Mouse (Mus musculus): ENCODE measurements around the gene Tjp2.
A peak's percentile ranks its signal among the peaks of the same experiment; 100 is the strongest.
"Not testable (repeated sequence)": the region's sequence is repeated elsewhere in the genome, so short reads cannot be mapped to it uniquely, and the experiment has no call there.

Gene Tjp2

DNA sequence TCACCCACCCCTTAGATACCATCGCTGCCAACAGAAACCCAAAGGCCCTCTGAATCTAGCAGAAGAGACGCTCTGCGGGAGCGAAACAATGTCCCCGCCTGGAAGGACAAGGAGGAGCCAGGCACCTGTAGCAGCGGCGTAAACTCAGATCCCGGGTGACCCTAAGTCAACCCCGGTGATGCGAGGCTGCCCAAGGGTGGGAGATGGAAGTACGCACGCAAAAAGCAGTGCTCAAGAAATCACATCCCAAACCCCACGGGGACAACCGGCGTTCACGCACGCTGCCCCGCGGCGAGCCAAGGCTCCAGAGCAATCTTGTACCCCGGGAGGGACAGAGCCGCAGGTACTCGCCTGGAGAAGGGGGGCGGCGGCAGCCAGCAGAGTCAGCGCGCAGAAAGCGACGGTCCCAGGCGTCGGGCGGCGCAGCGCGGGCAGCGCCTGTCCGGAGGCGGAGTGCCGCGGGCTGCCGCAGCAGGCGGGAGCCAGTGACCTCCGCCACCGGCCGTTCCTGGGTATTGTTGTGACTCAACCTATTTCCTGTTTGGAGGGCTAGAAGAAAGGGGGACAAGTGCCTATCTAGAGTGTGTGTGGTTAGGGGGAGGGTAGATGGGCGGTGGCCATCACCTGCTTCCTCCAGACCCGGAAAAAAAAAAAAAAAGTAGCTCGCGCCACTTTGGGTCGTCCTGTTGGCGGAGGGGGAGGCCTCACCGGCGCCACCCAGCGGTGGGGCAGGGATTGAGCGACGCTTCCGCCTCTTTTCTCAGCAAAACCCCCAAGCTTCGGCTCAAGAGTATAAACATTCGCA lies at the start of gene Tjp2:
Gene Tjp2 (minus strand): TSS at position 531 of the 805 bp plus-strand sequence.
- DNase-seq (ENCODE audit: low spot score): peak; percentile 58

GRCm38 (mm10) chr19:24274281-24274680 lies 49.5 kb upstream of the Tjp2 start:
- no peak for DNase-seq (ENCODE audit: low spot score)

DNA sequence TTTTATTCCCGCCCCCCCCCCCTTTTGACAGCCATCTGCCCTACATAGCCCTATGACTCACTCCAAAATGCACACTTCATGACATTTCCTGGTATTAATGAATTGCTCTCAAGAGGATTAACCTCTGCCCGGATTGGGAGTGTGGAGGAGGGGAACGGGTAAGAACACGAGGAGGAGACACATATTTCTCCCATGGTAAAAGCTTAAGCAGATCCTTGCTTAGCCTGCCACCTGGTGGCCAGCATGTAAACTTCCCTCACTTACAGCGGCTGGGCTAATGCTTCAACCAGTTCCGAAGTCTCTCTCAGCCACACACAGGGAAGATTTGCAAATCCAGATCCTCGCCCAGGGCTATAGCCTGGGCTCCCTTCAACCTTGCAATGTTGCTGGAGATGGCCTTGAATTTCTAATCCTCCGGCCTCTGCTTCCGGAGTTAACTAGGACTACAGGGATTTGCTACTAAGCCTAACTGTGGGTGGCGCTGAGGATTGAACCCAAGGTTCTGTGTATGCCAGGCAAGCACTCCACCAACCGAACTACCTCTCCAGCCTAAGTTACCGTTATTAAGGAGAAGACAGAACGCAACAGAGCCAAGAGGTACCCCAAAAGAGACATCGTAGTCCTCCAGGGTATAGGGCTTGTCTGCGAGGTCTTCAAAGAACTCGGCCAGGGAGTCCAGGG lies 47.1 kb upstream of the Tjp2 start:
- peak; percentile 71 for DNase-seq (ENCODE audit: low spot score)

DNA sequence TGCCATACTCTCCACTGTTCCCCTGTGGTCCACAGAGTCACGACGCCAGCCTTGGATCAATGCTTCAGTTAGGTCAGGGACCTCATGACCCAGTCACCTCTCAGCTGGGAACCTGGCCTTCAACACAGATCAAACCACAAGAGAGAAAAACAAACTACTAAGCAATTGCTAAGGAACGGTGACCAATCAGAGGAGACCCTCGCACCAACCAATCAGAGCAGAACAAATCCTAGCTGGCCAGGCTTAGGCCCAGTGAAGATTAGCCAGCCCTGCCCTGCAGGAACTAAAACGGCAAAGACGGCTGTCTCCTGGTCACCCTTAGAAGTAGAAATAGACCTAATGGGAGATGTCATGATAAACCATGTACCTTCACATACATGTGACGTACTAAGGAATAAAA lies 46.5 kb upstream of the Tjp2 start:
- no peak for DNase-seq (ENCODE audit: low spot score)

DNA sequence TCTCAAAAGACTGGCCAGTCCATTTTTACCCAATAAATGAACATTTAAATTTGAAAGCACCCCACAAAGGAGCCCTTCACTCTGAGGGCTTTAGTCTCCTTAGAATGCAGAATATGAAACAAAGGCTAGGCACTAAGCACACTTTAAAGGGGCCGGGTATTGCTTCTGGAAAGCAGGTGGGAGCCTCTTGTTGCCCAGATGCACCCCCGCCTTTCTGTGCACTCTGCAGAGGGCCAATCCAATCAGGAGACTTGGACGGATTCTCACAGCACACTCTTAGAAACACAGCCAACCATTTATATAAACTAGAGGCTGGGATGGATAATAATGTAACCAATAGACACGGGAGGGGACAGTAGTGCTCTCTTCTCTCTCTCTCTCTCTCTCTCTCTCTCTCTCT lies 43.7 kb upstream of the Tjp2 start:
- DNase-seq (ENCODE audit: low spot score): no peak

DNA sequence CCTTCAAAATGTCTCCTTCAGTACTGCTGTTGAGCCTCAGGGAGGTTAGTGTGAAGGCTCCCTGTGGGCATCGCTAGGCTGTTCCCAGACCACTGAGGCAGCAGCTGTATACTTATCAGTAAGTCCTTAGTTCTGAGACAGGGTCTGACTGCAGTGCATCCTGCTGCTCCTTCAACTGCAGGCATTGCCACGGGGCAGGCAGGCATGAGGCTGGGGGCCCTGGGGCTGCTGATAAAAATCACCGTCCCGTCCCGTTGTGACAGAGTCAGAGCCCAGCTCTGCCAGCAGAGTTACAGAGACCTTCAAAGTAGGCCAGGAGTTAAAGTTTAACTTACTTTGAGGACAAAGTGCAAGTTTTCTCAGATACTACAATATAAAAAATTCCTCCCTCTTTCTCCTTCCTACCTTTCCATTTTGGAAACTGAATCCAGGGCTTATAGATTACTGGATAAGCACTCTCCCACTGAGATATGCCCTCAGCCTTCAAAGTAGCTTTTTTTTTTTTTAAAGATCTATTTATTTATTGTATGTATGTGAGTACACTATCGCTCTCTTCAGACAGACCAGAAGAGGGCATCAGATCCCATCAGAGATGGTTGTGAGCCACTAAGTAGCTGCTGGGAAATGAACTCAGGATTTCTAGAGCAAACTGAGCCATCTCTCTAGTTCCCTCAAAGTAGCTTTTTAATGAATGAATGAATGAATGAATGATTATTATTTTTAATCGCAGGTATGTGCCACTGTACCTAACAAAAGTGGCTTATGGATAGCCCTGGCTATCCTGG lies 41.4 kb upstream of the Tjp2 start:
- no peak for DNase-seq (ENCODE audit: low spot score)

DNA sequence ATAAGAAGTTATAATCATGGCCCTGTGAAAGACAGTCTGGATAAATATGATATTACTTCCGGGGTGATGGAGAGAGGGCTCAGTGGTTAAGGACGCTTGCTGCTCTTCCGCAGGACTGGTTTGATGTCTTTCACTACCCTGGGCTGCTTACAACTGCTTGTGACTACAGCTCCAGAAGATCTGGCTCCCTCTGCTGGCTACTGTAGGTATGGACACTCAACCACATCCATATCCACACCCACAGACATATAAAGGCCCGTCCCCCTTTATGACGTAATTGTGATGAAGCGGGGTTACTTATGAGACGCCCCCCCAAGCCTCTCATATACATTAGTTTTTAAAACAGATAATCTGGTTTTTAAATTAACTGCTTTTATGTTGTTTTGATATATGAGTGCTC lies 40.2 kb upstream of the Tjp2 start:
- DNase-seq (ENCODE audit: low spot score): no peak

DNA sequence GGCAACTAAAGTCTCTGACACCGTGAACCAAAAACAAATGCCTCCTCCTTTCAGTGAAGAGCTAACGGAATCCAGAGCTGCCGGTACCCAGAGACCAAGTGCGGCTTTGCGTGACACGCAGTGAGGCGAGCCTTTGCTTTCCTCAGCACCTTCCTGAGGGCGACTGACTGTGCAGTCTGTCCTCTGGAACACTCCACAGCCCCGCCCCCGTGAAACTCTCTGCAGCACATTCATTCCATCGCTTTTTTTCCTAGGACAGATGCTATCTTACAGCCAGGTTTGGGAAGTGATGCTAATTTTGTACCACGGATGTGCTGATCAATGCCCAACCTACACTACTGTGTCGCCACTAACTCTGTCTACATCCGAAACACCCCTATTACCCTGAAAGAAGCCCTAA lies 37.9 kb upstream of the Tjp2 start:
- DNase-seq (ENCODE audit: low spot score): no peak

- DNase-seq (ENCODE audit: low spot score): no peak
Observed at GRCm38 (mm10) chr19:24259390-24260351, 34.8 kb upstream of the Tjp2 start.

- no peak for DNase-seq (ENCODE audit: low spot score)
Observed at GRCm38 (mm10) chr19:24258368-24258767, 33.5 kb upstream of the Tjp2 start.

DNA sequence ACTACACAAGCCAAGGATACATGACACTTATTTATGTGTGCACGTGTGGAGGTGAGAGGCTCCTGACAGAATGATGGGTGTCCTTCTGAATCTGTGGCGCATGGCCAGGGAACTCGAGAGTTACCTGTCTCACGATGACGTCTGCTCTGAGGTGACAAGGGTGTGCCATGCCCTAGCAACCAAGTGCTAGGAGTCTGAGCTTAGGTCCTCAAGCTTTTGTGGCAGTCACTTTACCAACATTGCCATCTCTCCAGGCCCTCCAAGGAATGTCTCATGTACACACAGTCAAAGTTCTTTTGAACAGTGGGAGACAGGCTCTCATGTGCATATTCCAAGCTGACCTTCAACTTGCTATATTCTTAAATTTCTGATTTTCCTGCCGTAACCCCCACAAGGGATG lies 33.1 kb upstream of the Tjp2 start:
- DNase-seq (ENCODE audit: low spot score): no peak

DNA sequence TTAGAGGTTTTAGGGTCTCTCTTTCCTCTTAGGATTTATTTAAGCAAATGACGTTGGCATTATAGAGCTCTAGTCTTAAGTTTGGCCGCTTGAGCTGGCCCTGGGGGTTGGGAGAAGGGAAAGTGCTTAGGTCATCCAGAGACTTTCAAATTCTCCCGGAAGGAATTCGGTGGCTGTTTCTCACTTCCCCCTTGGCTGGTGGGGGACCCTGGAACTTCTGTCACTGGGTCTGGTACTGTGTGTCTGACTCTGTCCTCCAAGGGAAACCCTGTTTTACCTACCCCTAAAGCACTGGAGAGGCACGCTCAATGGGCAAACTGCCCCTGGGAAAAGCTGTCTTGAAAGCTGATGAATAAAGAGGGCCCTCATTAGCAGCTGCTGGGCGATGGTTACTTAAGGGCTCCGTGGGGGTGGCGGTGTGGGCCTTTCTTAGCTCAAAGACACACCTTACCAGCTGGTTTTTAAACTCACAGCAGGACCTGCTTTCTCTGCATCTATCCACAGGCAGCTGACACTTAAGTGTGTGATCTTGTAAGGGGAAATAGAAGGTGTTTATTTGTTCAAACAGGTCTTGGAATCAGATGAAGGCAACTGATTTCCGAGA lies 28.9 kb upstream of the Tjp2 start:
- no peak for DNase-seq (ENCODE audit: low spot score)

- no peak for DNase-seq (ENCODE audit: low spot score)
Observed at GRCm38 (mm10) chr19:24251869-24252268, 27.0 kb upstream of the Tjp2 start.

DNA sequence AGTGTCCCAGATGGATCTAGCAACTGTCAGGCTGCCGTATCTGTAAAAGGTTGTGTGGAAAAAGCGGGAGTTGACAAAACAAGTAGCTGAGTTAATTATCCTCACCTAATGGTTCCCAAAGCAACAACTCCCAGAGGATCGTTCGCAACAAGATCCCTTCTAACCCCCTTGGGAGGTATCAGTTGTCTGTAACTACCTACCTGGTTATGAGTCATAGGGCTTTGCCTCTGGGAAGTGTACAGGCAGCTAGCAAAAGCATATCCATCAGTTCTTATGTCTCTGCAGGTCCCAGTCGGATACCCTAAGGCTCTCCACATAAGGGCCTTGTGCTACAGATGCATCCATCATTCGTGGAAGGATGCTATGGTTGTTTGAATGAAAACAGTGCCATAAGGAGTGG lies 18.5 kb upstream of the Tjp2 start:
- DNase-seq (ENCODE audit: low spot score): no peak

DNA sequence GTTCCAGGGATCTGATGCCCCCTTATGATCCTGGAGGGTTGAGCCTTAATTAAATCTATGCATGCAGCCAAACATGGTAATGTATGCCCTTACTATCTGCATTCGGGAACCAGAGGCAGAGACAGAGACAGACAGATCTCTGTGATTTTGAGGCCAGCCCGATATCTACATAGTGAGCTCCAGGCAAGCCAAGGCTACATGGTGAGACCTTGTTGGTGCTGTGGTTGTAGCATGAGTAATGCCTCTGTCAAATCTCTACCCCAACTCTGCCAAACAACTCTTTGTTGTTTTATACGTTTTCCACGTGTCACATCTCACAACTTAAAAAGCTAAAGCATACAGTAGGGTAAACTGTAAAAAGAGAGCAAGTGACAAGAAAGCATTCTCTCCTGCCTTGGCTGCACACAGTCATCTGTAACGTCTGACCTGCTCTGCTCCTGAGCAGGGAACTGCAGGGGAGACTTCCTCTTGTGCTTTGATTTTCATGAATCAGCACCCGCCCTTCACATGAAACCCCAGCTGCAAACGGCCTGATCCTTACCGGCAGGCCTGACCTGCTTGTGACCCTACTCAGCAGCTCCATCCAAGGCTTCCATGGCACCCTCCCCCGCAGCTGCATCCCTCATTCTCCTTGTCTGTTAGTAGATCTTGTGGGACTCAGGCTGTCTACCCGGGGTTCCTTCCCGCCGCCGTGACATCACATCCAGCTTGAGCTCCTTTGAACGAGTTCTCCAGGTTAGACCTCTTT lies 17.1 kb upstream of the Tjp2 start:
- no peak for DNase-seq (ENCODE audit: low spot score)

- DNase-seq (ENCODE audit: low spot score): no peak
Observed at GRCm38 (mm10) chr19:24241271-24241670, 16.4 kb upstream of the Tjp2 start.

GRCm38 (mm10) chr19:24238011-24238410 lies 13.2 kb upstream of the Tjp2 start:
- DNase-seq (ENCODE audit: low spot score): no peak

GRCm38 (mm10) chr19:24232356-24232755 lies 7.5 kb upstream of the Tjp2 start:
- not testable (repeated sequence) for DNase-seq (ENCODE audit: low spot score)

DNA sequence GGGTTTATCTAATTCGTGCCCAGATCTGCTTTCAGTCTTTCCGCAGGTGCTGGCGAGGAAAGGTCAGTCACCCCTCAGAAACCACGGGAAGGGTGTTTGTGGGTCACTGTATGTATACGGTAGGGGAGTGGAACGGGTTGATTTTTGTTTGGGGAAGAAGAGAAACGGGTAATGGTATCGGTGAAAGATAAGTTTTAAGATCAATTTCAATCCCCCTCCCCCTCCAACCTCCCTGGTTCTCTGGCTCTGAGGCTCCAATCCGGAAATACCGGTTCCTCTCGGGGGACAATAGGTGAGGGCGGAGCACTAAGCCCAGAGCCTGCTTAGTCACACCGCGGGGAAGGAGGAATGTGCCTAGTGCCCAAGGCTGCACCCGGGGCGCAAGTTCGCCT lies 471 bp upstream of the Tjp2 start:
- DNase-seq (ENCODE audit: low spot score): peak; percentile 61

GRCm38 (mm10) chr19:24223851-24224251 lies 979 bp downstream of the Tjp2 start:
- DNase-seq (ENCODE audit: low spot score): no peak

- DNase-seq (ENCODE audit: low spot score): no peak
Observed at GRCm38 (mm10) chr19:24221455-24221854, 3.4 kb downstream of the Tjp2 start.
